Mouse (Mus musculus) liver, postnatal 0 days (tissue): ENCODE data around the gene Azin2.

Source experiments
- CTCF ChIP-seq: sonication (generic); IDR thresholded peaks from 2 replicates; pipeline ENCODE4 v1.5.1; 2016; ENCODE audit warnings: antibody characterized with exemption, low read depth
- EP300 ChIP-seq: IDR thresholded peaks from 2 replicates; pipeline ENCODE4 v1.6.1; 2016; ENCODE audit warnings: antibody characterized with exemption, low read depth, mild to moderate bottlenecking

GRCm38 (mm10) chr4:128899332-128899731 lies 62.9 kb downstream of the Azin2 start:
- TF ChIP-seq CTCF (no peak), EP300 (no peak)
